Mouse (Mus musculus) lung, postnatal 36 days (tissue): ENCODE measurements at regions not wholly inside any gene's neighbourhood (a gene's known extent, or its start where the extent isn't known, plus 50 kb on each side); places are given as distances from the start of the nearest gene placed in this dataset.
A peak's percentile ranks its signal among the peaks of the same experiment; 100 is the strongest.
"Not testable (repeated sequence)": the region's sequence is repeated elsewhere in the genome, so short reads cannot be mapped to it uniquely, and the experiment has no call there.

Source experiments
- DNase-seq: peaks from one replicate; pipeline ENCODE4 v3.0.0; 2022; ENCODE audit warnings: mixed read lengths

- DNase-seq: no peak
Measured at GRCm38 (mm10) chr1:185851262-185851893, 265.7 kb downstream of the Lyplal1 start.

- DNase-seq: no peak
Measured at GRCm38 (mm10) chr1:185861692-185862091, 255.4 kb downstream of the Lyplal1 start.

- no peak for DNase-seq
Measured at GRCm38 (mm10) chr1:185865945-185866344, 251.2 kb downstream of the Lyplal1 start.

- no peak for DNase-seq
Measured at GRCm38 (mm10) chr1:185866612-185867011, 250.5 kb downstream of the Lyplal1 start.

- DNase-seq: no peak
Measured at GRCm38 (mm10) chr1:185867018-185867417, 250.1 kb downstream of the Lyplal1 start.

GRCm38 (mm10) chr1:185868721-185869120 lies 248.4 kb downstream of the Lyplal1 start:
- no peak for DNase-seq

- no peak for DNase-seq
Measured at GRCm38 (mm10) chr1:185887031-185887430, 230.1 kb downstream of the Lyplal1 start.

GRCm38 (mm10) chr1:185891814-185892213 lies 225.3 kb downstream of the Lyplal1 start:
- no peak for DNase-seq

- DNase-seq: no peak
Measured at GRCm38 (mm10) chr1:185893421-185893820, 223.7 kb downstream of the Lyplal1 start.

- DNase-seq: peak; percentile 40
Measured at GRCm38 (mm10) chr1:185898475-185898874, 218.6 kb downstream of the Lyplal1 start.

GRCm38 (mm10) chr1:185900316-185900715 lies 216.8 kb downstream of the Lyplal1 start:
- DNase-seq: no peak

- DNase-seq: peak; percentile 25
Measured at GRCm38 (mm10) chr1:185902395-185902794, 214.7 kb downstream of the Lyplal1 start.

GRCm38 (mm10) chr1:185905666-185906065 lies 211.4 kb downstream of the Lyplal1 start:
- peak; percentile 24 for DNase-seq

- DNase-seq: no peak
Measured at GRCm38 (mm10) chr1:185915579-185915978, 201.5 kb downstream of the Lyplal1 start.

GRCm38 (mm10) chr1:185918663-185919062 lies 198.4 kb downstream of the Lyplal1 start:
- DNase-seq: no peak

GRCm38 (mm10) chr1:185923723-185924122 lies 193.4 kb downstream of the Lyplal1 start:
- peak; percentile 55 for DNase-seq

- DNase-seq: no peak
Measured at GRCm38 (mm10) chr1:185929000-185929399, 188.1 kb downstream of the Lyplal1 start.

GRCm38 (mm10) chr1:185929761-185930160 lies 187.3 kb downstream of the Lyplal1 start:
- DNase-seq: peak; percentile 21

- no peak for DNase-seq
Measured at GRCm38 (mm10) chr1:185933623-185934022, 183.5 kb downstream of the Lyplal1 start.

- DNase-seq: no peak
Measured at GRCm38 (mm10) chr1:185937026-185937425, 180.1 kb downstream of the Lyplal1 start.

- DNase-seq: peak; percentile 56
Measured at GRCm38 (mm10) chr1:185939914-185940313, 177.2 kb downstream of the Lyplal1 start.

- no peak for DNase-seq
Measured at GRCm38 (mm10) chr1:185940511-185940910, 176.6 kb downstream of the Lyplal1 start.

- no peak for DNase-seq
Measured at GRCm38 (mm10) chr1:185951163-185951562, 165.9 kb downstream of the Lyplal1 start.

GRCm38 (mm10) chr1:185955821-185956220 lies 161.3 kb downstream of the Lyplal1 start:
- DNase-seq: not testable (repeated sequence)

GRCm38 (mm10) chr1:185957557-185957956 lies 159.6 kb downstream of the Lyplal1 start:
- peak; percentile 61 for DNase-seq
